Mouse (Mus musculus) CH12.LX (cell line): ENCODE data around the gene Spast. TPM values are rescaled to one million over a fixed set of nuclear protein-coding genes. Genes with fewer than 3 reads are reported as not detected.

ENCODE experiments used
- polyA plus RNA-seq: library from polyadenylated mRNA; unstranded; fragments of >175 nt; gene quantifications from 2 replicates; pipeline ENCODE4 v1.2.1, GENCODE M21; 2012; ENCODE audit warnings: low read depth; ENCODE audit not compliant: insufficient read length
- total RNA-seq, 2 experiments: library from RNA; depleted of rRNA; stranded (reverse); fragments of 300-350 nt in 1 of 2; fragments of >200 nt in 1 of 2; gene quantifications; 2 replicates each; pipeline ENCODE4 v1.2.3; 2012 to 2014

Gene Spast
- total and polyA plus RNA-seq, 3 experiments: 15.0 to 26.8 (median 21.7) TPM

Other genes starting within 250 kb of the Spast start
- gene Memo1, start 43.5 kb upstream of the Spast start, total RNA-seq (2012; rRNA removed): 47.7 and 64.8 TPM in 2 replicates
- 133 and 160 TPM in 2 replicates for gene Memo1, start 43.5 kb upstream of the Spast start, total RNA-seq (2014; rRNA removed)
- gene Memo1, start 43.5 kb upstream of the Spast start, polyA plus RNA-seq: 76.4 and 83.7 TPM in 2 replicates
- gene Dpy30, start 15.0 kb upstream of the Spast start, total RNA-seq (2012; rRNA removed): 66.7 and 87.4 TPM in 2 replicates
- gene Dpy30, start 15.0 kb upstream of the Spast start, total RNA-seq (2014; rRNA removed): 156 and 170 TPM in 2 replicates
- gene Dpy30, start 15.0 kb upstream of the Spast start, polyA plus RNA-seq: 184 and 244 TPM in 2 replicates
- gene Slc30a6, start 56.6 kb downstream of the Spast start, total RNA-seq (2012; rRNA removed): 16.2 and 16.8 TPM in 2 replicates
- gene Slc30a6, start 56.6 kb downstream of the Spast start, total RNA-seq (2014; rRNA removed): 27.2 and 31.5 TPM in 2 replicates
- gene Slc30a6, start 56.6 kb downstream of the Spast start, polyA plus RNA-seq: 17.1 and 19.7 TPM in 2 replicates
- 1.9 and 2.0 TPM in 2 replicates for gene Nlrc4, start 120.2 kb downstream of the Spast start, total RNA-seq (2012; rRNA removed)
- gene Nlrc4, start 120.2 kb downstream of the Spast start, total RNA-seq (2014; rRNA removed): 3.3 and 4.3 TPM in 2 replicates
- 5.9 and 6.0 TPM in 2 replicates for gene Nlrc4, start 120.2 kb downstream of the Spast start, polyA plus RNA-seq
- 28.9 and 32.9 TPM in 2 replicates for gene Yipf4, start 150.5 kb downstream of the Spast start, total RNA-seq (2012; rRNA removed)
- gene Yipf4, start 150.5 kb downstream of the Spast start, total RNA-seq (2014; rRNA removed): 77.7 and 81.3 TPM in 2 replicates
- gene Yipf4, start 150.5 kb downstream of the Spast start, polyA plus RNA-seq: 41.6 and 42.8 TPM in 2 replicates
- 57.2 and 65.6 TPM in 2 replicates for gene Birc6, start 189.3 kb downstream of the Spast start, total RNA-seq (2012; rRNA removed)
- gene Birc6, start 189.3 kb downstream of the Spast start, total RNA-seq (2014; rRNA removed): 45.3 and 55.5 TPM in 2 replicates
- gene Birc6, start 189.3 kb downstream of the Spast start, polyA plus RNA-seq: 61.3 and 78.7 TPM in 2 replicates